Mouse (Mus musculus) cortical plate, adult 2 months (tissue): Measurements from ENCODE around the gene Zfp13. TPM values are rescaled to one million over a fixed set of nuclear protein-coding genes. Genes with fewer than 3 reads are reported as not detected.

Source experiments
- polyA plus RNA-seq: library from polyadenylated mRNA; depleted of rRNA; stranded (reverse); fragments of >200 nt; gene quantifications from 2 replicates; pipeline ENCODE4 v1.2.3, GENCODE M21; 2012; rRNA removed

Gene Zfp13
- polyA plus RNA-seq, 1 experiment, result 27.2 TPM

Other genes starting within 250 kb of the Zfp13 start
- gene Vmn2r116, start 214.9 kb downstream of the Zfp13 start, polyA plus RNA-seq, result not detected in 2 replicates
- not detected in 2 replicates for gene Vmn2r117, start 119.8 kb downstream of the Zfp13 start, polyA plus RNA-seq
- 7.9 and 8.7 TPM in 2 replicates for gene Zfp213, start 35.2 kb downstream of the Zfp13 start, polyA plus RNA-seq
- gene Zscan10, start 1.4 kb upstream of the Zfp13 start, polyA plus RNA-seq, result 0.13 TPM in 1 of 2 replicates, not detected in the other
- gene Mmp25, start 45.8 kb upstream of the Zfp13 start, polyA plus RNA-seq, result 0.23 and 0.28 TPM in 2 replicates
- gene Bicdl2, start 61.0 kb upstream of the Zfp13 start, polyA plus RNA-seq, result 0.10 TPM in 1 of 2 replicates, not detected in the other
- 137 and 139 TPM in 2 replicates for gene Hcfc1r1, start 74.1 kb upstream of the Zfp13 start, polyA plus RNA-seq
- gene Thoc6, start 74.4 kb upstream of the Zfp13 start, polyA plus RNA-seq, result 8.5 and 8.8 TPM in 2 replicates
- gene Tnfrsf12a, start 78.0 kb upstream of the Zfp13 start, polyA plus RNA-seq, result 2.7 and 4.2 TPM in 2 replicates
- 0.09 TPM in 1 of 2 replicates, not detected in the other for gene Cldn6, start 79.8 kb upstream of the Zfp13 start, polyA plus RNA-seq
- 0.13 and 0.21 TPM in 2 replicates for gene Cldn9, start 84.5 kb upstream of the Zfp13 start, polyA plus RNA-seq
- gene 1520401A03Rik, start 123.3 kb upstream of the Zfp13 start, polyA plus RNA-seq, result 0.21 TPM in 2 replicates
- 10.3 and 10.6 TPM in 2 replicates for gene Pkmyt1, start 126.8 kb upstream of the Zfp13 start, polyA plus RNA-seq
- gene Paqr4, start 141.4 kb upstream of the Zfp13 start, polyA plus RNA-seq, result 61.8 and 65.7 TPM in 2 replicates
- 0.85 and 0.96 TPM in 2 replicates for gene Kremen2, start 146.3 kb upstream of the Zfp13 start, polyA plus RNA-seq
- 257 and 259 TPM in 2 replicates for gene Flywch1, start 172.1 kb upstream of the Zfp13 start, polyA plus RNA-seq
- gene Flywch2, start 186.6 kb upstream of the Zfp13 start, polyA plus RNA-seq, result 27.2 and 28.8 TPM in 2 replicates
- gene Srrm2, start 191.0 kb upstream of the Zfp13 start, polyA plus RNA-seq, result 640 and 696 TPM in 2 replicates
- 547 and 628 TPM in 2 replicates for gene Elob, start 229.6 kb upstream of the Zfp13 start, polyA plus RNA-seq
- gene Prss33, start 236.6 kb upstream of the Zfp13 start, polyA plus RNA-seq, result not detected in 2 replicates
- not detected in 2 replicates for gene Prss32, start 244.4 kb upstream of the Zfp13 start, polyA plus RNA-seq
- 0.23 and 0.29 TPM in 2 replicates for gene Prss41, start 244.7 kb upstream of the Zfp13 start, polyA plus RNA-seq